Mouse (Mus musculus): ENCODE measurements around the gene Tmsb4x. TPM values are rescaled to one million over a fixed set of nuclear protein-coding genes. Genes with fewer than 3 reads are reported as not detected.

Gene Tmsb4x
- polyA plus RNA-seq, 3 experiments from 2014 or later: 12,659 to 15,684 (median 12,791) TPM

GRCm38 (mm10) chrX:167179961-167180642 is 29.0 kb downstream of the Tmsb4x start:
- peak; percentile 67 for ATAC-seq

DNA sequence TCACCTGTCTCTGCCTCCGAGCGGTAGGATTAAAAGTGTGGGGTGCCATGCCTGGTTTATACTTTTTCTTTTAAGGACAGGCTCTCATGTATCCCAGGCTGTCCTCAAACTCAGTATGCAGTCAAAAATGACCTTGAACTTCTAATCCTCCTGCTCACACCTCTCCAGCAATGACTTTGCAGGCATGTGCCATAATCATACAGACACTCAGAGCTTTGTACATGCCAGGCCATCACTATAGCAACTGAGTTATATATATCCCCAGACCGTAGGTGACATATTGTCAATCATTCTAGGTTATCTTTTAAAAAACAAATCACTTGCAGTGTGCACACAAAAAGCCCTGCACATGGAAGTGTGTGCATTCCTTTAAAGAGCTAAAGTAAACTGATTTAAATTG is 29.6 kb downstream of the Tmsb4x start:
- no peak for ATAC-seq

DNA sequence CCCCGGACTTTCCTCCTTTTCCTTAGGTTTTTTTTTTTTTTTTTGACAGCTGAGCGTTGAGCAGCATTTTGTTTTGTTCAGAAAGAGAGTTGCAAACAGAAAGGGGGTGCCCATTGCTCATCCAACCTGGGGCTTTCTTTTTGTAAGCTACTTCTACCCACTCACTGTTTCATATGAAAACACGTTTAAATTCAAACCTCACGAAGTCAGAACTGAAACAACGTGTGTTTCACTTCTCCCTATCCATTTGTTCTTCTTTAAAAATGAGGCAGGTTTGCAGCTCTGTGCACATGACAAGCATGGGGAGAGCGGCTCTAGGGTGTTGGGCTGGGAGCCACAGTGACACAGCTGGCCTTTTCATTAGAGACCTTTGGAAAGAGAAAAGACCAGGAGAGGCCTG is 33.8 kb downstream of the Tmsb4x start:
- no peak for ATAC-seq

DNA sequence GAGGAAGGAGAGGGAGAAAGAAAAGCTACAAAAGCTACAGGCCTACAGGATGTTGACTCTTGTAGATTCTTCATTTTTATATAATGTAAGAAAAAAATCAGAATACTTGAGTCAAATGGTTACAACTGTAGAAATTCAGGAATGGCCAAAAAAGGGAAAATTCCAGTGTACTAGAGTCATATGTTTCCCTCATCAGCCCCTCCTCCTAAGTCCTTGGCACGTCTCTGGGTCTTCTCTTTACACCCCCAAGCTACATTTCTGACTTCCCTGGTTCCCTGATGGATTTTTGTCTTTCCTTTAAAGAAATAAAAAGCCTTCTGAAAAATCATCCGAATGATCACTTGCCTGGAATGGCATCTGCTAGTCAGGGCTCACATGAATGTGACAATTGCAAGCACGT is 34.8 kb downstream of the Tmsb4x start:
- no peak for ATAC-seq

- ATAC-seq: no peak
These were observed 36.9 kb downstream of the Tmsb4x start for GRCm38 (mm10) chrX:167172256-167172655.

DNA sequence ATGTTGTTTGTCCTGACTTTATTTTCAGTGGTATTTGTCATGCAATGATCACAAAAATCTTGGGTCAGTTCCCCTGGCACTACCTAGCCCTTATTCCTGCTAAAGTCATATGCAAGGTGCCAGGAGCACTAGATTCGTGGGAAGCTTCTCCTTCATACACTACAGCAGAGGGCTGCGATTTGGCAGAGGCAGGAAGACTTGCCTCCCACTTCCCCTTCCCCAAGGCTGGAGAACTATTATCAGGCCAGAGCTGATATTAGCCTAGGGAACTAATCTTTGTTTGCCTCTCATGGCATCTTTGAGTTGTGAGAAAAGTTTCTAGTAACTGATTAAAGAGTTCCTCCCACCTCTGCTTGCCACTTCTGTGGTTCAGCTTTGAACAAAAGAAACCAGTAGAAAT is 37.8 kb downstream of the Tmsb4x start:
- ATAC-seq: no peak

DNA sequence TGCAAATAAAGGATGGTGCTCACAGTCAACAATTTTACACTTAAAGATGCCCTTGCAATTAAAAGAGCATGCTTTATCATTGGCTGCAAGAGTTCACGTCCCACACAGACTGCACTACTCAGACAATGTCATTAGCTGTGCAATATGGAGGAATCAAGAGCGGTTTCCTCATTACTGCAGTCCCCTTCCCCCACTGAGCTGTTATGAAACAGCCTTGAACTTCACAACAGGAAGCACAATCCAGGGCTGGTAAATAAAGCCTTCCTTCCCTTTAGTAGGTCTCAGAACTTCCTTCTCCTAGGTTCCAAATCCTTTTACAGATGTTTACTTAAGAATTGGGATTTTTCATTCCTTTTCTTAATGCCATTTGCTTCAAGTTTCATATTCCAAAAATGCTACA is 41.8 kb downstream of the Tmsb4x start:
- ATAC-seq: peak; percentile 93

GRCm38 (mm10) chrX:167166051-167166450 is 43.1 kb downstream of the Tmsb4x start:
- ATAC-seq: no peak

DNA sequence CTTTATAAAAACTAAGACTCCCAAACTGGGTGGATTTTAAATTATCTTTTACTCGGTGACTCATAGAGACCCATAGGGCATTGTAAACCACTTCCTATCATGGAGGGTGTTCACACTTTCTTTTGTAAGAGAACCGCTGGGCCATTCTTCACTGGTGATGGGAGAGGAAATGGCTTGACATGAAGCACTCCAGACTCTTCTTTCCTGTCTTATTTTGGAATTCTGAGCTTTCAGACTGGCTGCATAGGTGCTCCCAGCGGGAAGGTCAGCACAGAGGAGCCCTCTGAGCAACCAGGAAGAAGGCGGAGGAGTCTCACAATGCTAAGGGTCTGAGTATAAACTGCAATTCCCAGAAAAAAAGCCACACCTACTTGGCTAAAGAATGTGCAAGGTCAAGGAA is 51.4 kb downstream of the Tmsb4x start:
- ATAC-seq: peak; percentile 83

Other genes with a start within 250 kb of the Tmsb4x start
- under 1 TPM in 1 of 3 experiments, not detected in 2; 0.11 TPM for gene Tlr8, start 55.0 kb upstream of the Tmsb4x start, polyA plus RNA-seq (2017; shearing (Covaris generic))
- 1 to 10 TPM; 1.6 to 7.8 (median 4.4) TPM for gene Tlr7, start 121.2 kb upstream of the Tmsb4x start, polyA plus RNA-seq (2017; shearing (Covaris generic))
- 10 to 100 TPM; 59.6 to 81.4 (median 77.9) TPM for gene Prps2, start 173.4 kb upstream of the Tmsb4x start, polyA plus RNA-seq (2017; shearing (Covaris generic))

Measured in inflammation-experienced regulatory T-cells, adult 6 months (primary cell).